11 mouse cellular contexts compared by ENCODE assay signal in genomic region chr5:140748425-140748824, GRCm38 (mm10). TPM values are rescaled to one million over a fixed set of nuclear protein-coding genes. Genes with fewer than 3 reads are reported as not detected.
DNase-seq lines count a peak whose midpoint lies in the region; ATAC-seq and TF ChIP-seq lines count a peak whose summit lies in the region.
"Had no signal": no experiment of that assay in that cellular context is flagged by ENCODE, and none has a peak within 500 bp of the region (broad histone marks: within the 10 kb centered on the region; RNA-seq: fewer than 3 reads in every experiment).

No protein-coding gene starts in this region.

- no peak overlapping the region; the same call in 1 of the 2 replicates for H3K9ac ChIP-seq in kidney, embryonic 16.5 days (replicated peaks; ENCODE audit: low read length)
- H3K9ac ChIP-seq: stomach, embryonic 15.5 days had no signal

- ATAC-seq in kidney, embryonic 16.5 days (ENCODE audit: low FRiP score, low TSS enrichment) = no peak; the same call in 1 of the 2 replicates

- H3K4me1 ChIP-seq in kidney, embryonic 16.5 days (ENCODE audit: insufficient read depth, low read length) = peaks cover 10% of the 10 kb centered on the region; the same call in 1 of the 2 replicates
- H3K4me1 ChIP-seq in bone marrow, adult 2 months (ENCODE audit: control insufficient read depth, insufficient read depth, low read length) = peaks cover 9% of the 10 kb centered on the region
- peaks cover 9% of the 10 kb centered on the region; the same call in 1 of the 2 replicates for H3K4me1 ChIP-seq in thymus, adult 2 months (replicated peaks; ENCODE audit: control insufficient read depth, insufficient read depth, low read length)

- TF ChIP-seq CTCF in bone marrow, adult 2 months (IDR thresholded peaks at IDR 0.05; ENCODE audit: control insufficient read depth, insufficient read depth, low read length) = no peak
- TF ChIP-seq CTCF in thymus, adult 2 months (IDR thresholded peaks at IDR 0.05; ENCODE audit: borderline replicate concordance, control insufficient read depth, extremely low read depth, insufficient read depth, low read length, poor library complexity) = no peak

- no peak for TF ChIP-seq POLR2A in bone marrow, adult 2 months (IDR thresholded peaks at IDR 0.05; ENCODE audit: borderline replicate concordance, control insufficient read depth, low read depth, low read length)
- no peak for TF ChIP-seq POLR2A in thymus, adult 2 months (IDR thresholded peaks at IDR 0.05; ENCODE audit: control insufficient read depth, extremely low read depth, insufficient read depth, low read length, poor library complexity)

- H3K4me2 ChIP-seq in kidney, embryonic 16.5 days (replicated peaks; ENCODE audit: low read depth, low read length) = no peak overlapping the region

- no peak overlapping the region for H3K4me3 ChIP-seq in kidney, embryonic 16.5 days (ENCODE audit: low read length)
- H3K4me3 ChIP-seq in bone marrow, adult 2 months (replicated peaks; ENCODE audit: control insufficient read depth, low read depth, low read length) = no peak overlapping the region
- H3K4me3 ChIP-seq in thymus, adult 2 months (ENCODE audit: control insufficient read depth, insufficient read depth, low read length) = no peak overlapping the region

- no peaks in the 10 kb centered on the region for H3K27me3 ChIP-seq in kidney, embryonic 16.5 days (ENCODE audit: insufficient read depth, low read length)
- no peaks in the 10 kb centered on the region for H3K27me3 ChIP-seq in thymus, adult 2 months (ENCODE audit: control insufficient read depth, insufficient read depth, low read length)
- H3K27me3 ChIP-seq: limb, embryonic 12.5 days; stomach, embryonic 15.5 days had no signal

- peaks cover 4% of the 10 kb centered on the region; the same call in 1 of the 2 replicates for H3K36me3 ChIP-seq in kidney, embryonic 16.5 days (ENCODE audit: insufficient read depth, low read length)
- no peaks in the 10 kb centered on the region for H3K36me3 ChIP-seq in thymus, adult 2 months (ENCODE audit: control insufficient read depth, insufficient read depth, low read length)
- H3K36me3 ChIP-seq: embryonic facial prominence, embryonic 12.5 days; limb, embryonic 12.5 days; stomach, embryonic 15.5 days had no signal

- no peak overlapping the region for H3K27ac ChIP-seq in kidney, embryonic 16.5 days (ENCODE audit: low read length)
- peak overlapping the region; percentile 72 for H3K27ac ChIP-seq in bone marrow, adult 2 months (ENCODE audit: control insufficient read depth, insufficient read depth, low read depth, low read length, poor library complexity)
- H3K27ac ChIP-seq in thymus, adult 2 months (ENCODE audit: control insufficient read depth, insufficient read depth, low read length) = no peak overlapping the region
- H3K27ac ChIP-seq: limb, embryonic 12.5 days had no signal

- peak; percentile 91 for DNase-seq in kidney, adult 11 months
- peak; percentile 80 for DNase-seq in A20 (ENCODE audit: low read depth, low spot score)
- peak; percentile 32 to 59 for DNase-seq in kidney, postnatal 4 days
- no peak for DNase-seq in frontal cortex, adult 2 months (ENCODE audit: extremely low spot score in 1 of 2, low spot score in 1 of 2)
- no peak for DNase-seq in thymus, adult 2 months
- DNase-seq in ovary, postnatal 36 days (ENCODE audit: low spot score) = no peak

- peaks cover 3% of the 10 kb centered on the region; the same call in 1 of the 2 replicates for H3K9me3 ChIP-seq in kidney, embryonic 16.5 days (ENCODE audit: low read length)
- H3K9me3 ChIP-seq: embryonic facial prominence, embryonic 12.5 days; stomach, embryonic 15.5 days had no signal

- WGBS in kidney, embryonic 16.5 days = 84% methylated on average over 10 of the region's 10 CpGs
- 45% methylated on average over 10 of the region's 10 CpGs for WGBS in bone marrow, adult 2 months
- 67% methylated on average over 10 of the region's 10 CpGs for WGBS in thymus, adult 2 months

RNA-seq across cellular contexts. Expression of gene Amz1, which starts 24.5 kb away (rescaled TPM):
- polyA plus RNA-seq in kidney, embryonic 16.5 days (2015; fragmentation: Nextera tagmentation; extraction: Ambion mirVana) = 1.6 and 2.4 TPM in 2 replicates
- polyA plus RNA-seq in bone marrow, adult 2 months (2011; ENCODE audit: insufficient read depth, insufficient read length, low replicate concordance, missing spikeins) = 2.7 and 3.5 TPM in 2 replicates
- 15.3 and 17.0 TPM in 2 replicates for polyA plus RNA-seq in frontal cortex, adult 2 months (2012; rRNA removed)
- 10.6 and 13.7 TPM in 2 replicates for polyA plus RNA-seq in thymus, adult 2 months (2012; rRNA removed)

RNA-seq across cellular contexts. Expression of gene Brat1, which starts 43.6 kb away (rescaled TPM):
- 28.2 and 30.9 TPM in 2 replicates for polyA plus RNA-seq in kidney, embryonic 16.5 days (2015; fragmentation: Nextera tagmentation; extraction: Ambion mirVana)
- 4.6 and 8.5 TPM in 2 replicates for polyA plus RNA-seq in bone marrow, adult 2 months (2011; ENCODE audit: insufficient read depth, insufficient read length, low replicate concordance, missing spikeins)
- 23.2 and 23.5 TPM in 2 replicates for polyA plus RNA-seq in frontal cortex, adult 2 months (2012; rRNA removed)
- 65.1 and 69.1 TPM in 2 replicates for polyA plus RNA-seq in thymus, adult 2 months (2012; rRNA removed)

RNA-seq across cellular contexts. Expression of gene Iqce, which starts 46.2 kb away (rescaled TPM):
- polyA plus RNA-seq in kidney, embryonic 16.5 days (2015; fragmentation: Nextera tagmentation; extraction: Ambion mirVana) = 26.0 and 30.7 TPM in 2 replicates
- polyA plus RNA-seq in bone marrow, adult 2 months (2011; ENCODE audit: insufficient read depth, insufficient read length, low replicate concordance, missing spikeins) = 3.6 and 11.0 TPM in 2 replicates
- 47.7 and 60.0 TPM in 2 replicates for polyA plus RNA-seq in frontal cortex, adult 2 months (2012; rRNA removed)
- 30.0 and 31.5 TPM in 2 replicates for polyA plus RNA-seq in thymus, adult 2 months (2012; rRNA removed)

Comparison
In these comparisons a context has a peak if more than half of its experiments do, and no peak if none do; other contexts are left out.
1. DNase-seq: peak in kidney, adult 11 months (single experiment), A20 (single experiment) and kidney, postnatal 4 days (2 of 2); none in frontal cortex, adult 2 months (0 of 2), thymus, adult 2 months (single experiment) and ovary, postnatal 36 days (single experiment).